Mouse (Mus musculus): Measurements from ENCODE around the gene Zranb3. TPM values are rescaled to one million over a fixed set of nuclear protein-coding genes. Genes with fewer than 3 reads are reported as not detected.

The Zranb3 gene
- 0.77 and 1.3 TPM in 2 replicates for polyA plus RNA-seq (2012; rRNA removed)

GRCm38 (mm10) chr1:128102641-128103461, at the start of gene Zranb3, which contains the start of gene R3hdm1:
Gene Zranb3, minus strand, starts transcription at chr1:128103047.
Gene R3hdm1, plus strand, starts transcription at chr1:128103301.

Other genes with a start within 250 kb of the Zranb3 start
- 0.09 and 0.14 TPM in 2 replicates for gene Map3k19, start 248.0 kb downstream of the Zranb3 start, polyA plus RNA-seq (2012; rRNA removed)
- gene Rab3gap1, start 234.3 kb downstream of the Zranb3 start, polyA plus RNA-seq (2012; rRNA removed), result 18.2 and 23.2 TPM in 2 replicates
- 27.7 and 32.8 TPM in 2 replicates for gene R3hdm1, start 254 bp upstream of the Zranb3 start, polyA plus RNA-seq (2012; rRNA removed)
- gene Ubxn4, start 140.9 kb upstream of the Zranb3 start, polyA plus RNA-seq (2012; rRNA removed), result 17.1 and 18.2 TPM in 2 replicates
- gene Lct, start 225.3 kb upstream of the Zranb3 start, polyA plus RNA-seq (2012; rRNA removed), result 0.03 and 0.09 TPM in 2 replicates